Mouse (Mus musculus) MEL (cell line): ENCODE data around the gene Gm28047. TPM values are rescaled to one million over a fixed set of nuclear protein-coding genes. Genes with fewer than 3 reads are reported as not detected.

ENCODE experiments used
- BHLHE40 ChIP-seq: IDR thresholded peaks from 2 replicates; pipeline ENCODE4 v1.6.1; 2012; ENCODE audit warnings: low read depth, mild to moderate bottlenecking, inconsistent platforms, low read length, improper control_type of control experiment, borderline replicate concordance
- CHD2 ChIP-seq: IDR thresholded peaks from 2 replicates; pipeline ENCODE4 v1.6.1; 2011; ENCODE audit warnings: low read length, improper control_type of control experiment
- ETS1 ChIP-seq: IDR thresholded peaks from 2 replicates; pipeline ENCODE4 v1.6.1; 2012; ENCODE audit warnings: low read depth, mild to moderate bottlenecking, inconsistent platforms, low read length, improper control_type of control experiment, moderate library complexity
- GABPA ChIP-seq: IDR thresholded peaks from 2 replicates; pipeline ENCODE4 v1.6.1; 2012; ENCODE audit warnings: low read depth, mild to moderate bottlenecking, inconsistent platforms, low read length, improper control_type of control experiment, moderate library complexity
- GATA1 ChIP-seq: IDR thresholded peaks from 2 replicates; pipeline ENCODE4 v1.6.1; 2011; ENCODE audit warnings: low read depth, low read length, improper control_type of control experiment
- JUND ChIP-seq: IDR thresholded peaks from 2 replicates; pipeline ENCODE4 v1.6.1; 2011; ENCODE audit warnings: low read depth, mild to moderate bottlenecking, improper control_type of control experiment, low read length
- KAT2A ChIP-seq: conservative IDR thresholded peaks from 2 replicates; pipeline ENCODE4 v1.6.1; 2012; ENCODE audit warnings: low read depth, low read length, improper control_type of control experiment, inconsistent platforms
- MAFK ChIP-seq: IDR thresholded peaks from 2 replicates; pipeline ENCODE4 v1.6.1; 2011; ENCODE audit warnings: low read depth, mild to moderate bottlenecking, low read length, improper control_type of control experiment, borderline replicate concordance
- MAX ChIP-seq: IDR thresholded peaks from 2 replicates; pipeline ENCODE4 v1.6.1; 2011; ENCODE audit warnings: low read length, improper control_type of control experiment
- MAZ ChIP-seq: IDR thresholded peaks from 2 replicates; pipeline ENCODE4 v1.6.1; 2012; ENCODE audit warnings: low read depth, mild to moderate bottlenecking, inconsistent platforms, low read length, improper control_type of control experiment
- MEF2A ChIP-seq: IDR thresholded peaks from 2 replicates; pipeline ENCODE4 v1.6.1; 2014; ENCODE audit warnings: low read depth, mild to moderate bottlenecking, inconsistent platforms, low read length, improper control_type of control experiment; ENCODE audit not compliant: poor library complexity, insufficient replicate concordance, severe bottlenecking; ENCODE audit errors: extremely low read depth
- MXI1 ChIP-seq: IDR thresholded peaks from 2 replicates; pipeline ENCODE4 v1.6.1; 2011; ENCODE audit warnings: mild to moderate bottlenecking, low read depth, low read length, improper control_type of control experiment
- MYB ChIP-seq: IDR thresholded peaks from 2 replicates; pipeline ENCODE4 v1.6.1; 2011; ENCODE audit warnings: mild to moderate bottlenecking, low read depth, low read length, improper control_type of control experiment
- MYC ChIP-seq: IDR thresholded peaks from 2 replicates; pipeline ENCODE4 v1.6.1; 2011; ENCODE audit warnings: low read depth, mild to moderate bottlenecking, low read length, improper control_type of control experiment, moderate library complexity
- POLR2AphosphoS2 ChIP-seq: IDR thresholded peaks from 2 replicates; pipeline ENCODE4 v1.6.1; 2011; ENCODE audit warnings: low read length, improper control_type of control experiment
- RCOR1 ChIP-seq: IDR thresholded peaks from 2 replicates; pipeline ENCODE4 v1.6.1; 2012; ENCODE audit warnings: low read depth, mild to moderate bottlenecking, inconsistent platforms, low read length, improper control_type of control experiment
- SMC3 ChIP-seq: IDR thresholded peaks from 2 replicates; pipeline ENCODE4 v1.6.1; 2011; ENCODE audit warnings: low read depth, low read length, improper control_type of control experiment
- TAL1 ChIP-seq: IDR thresholded peaks from 2 replicates; pipeline ENCODE4 v1.6.1; 2012; ENCODE audit warnings: mild to moderate bottlenecking, inconsistent platforms, low read length, moderate library complexity, mixed read lengths
- TBP ChIP-seq: IDR thresholded peaks from 2 replicates; pipeline ENCODE4 v1.8.0; 2011; ENCODE audit warnings: low read depth, low read length, improper control_type of control experiment
- TCF12 ChIP-seq: IDR thresholded peaks from 2 replicates; pipeline ENCODE4 v1.6.1; 2014; ENCODE audit warnings: low read depth, mild to moderate bottlenecking, inconsistent platforms, low read length, improper control_type of control experiment, moderate library complexity
- USF2 ChIP-seq, 2 experiments: IDR thresholded peaks; 2 replicates each; pipeline ENCODE4 v1.6.1; 2011 to 2012; ENCODE audit warnings: improper control_type of control experiment in 2 of 2, low read length in 2 of 2, borderline replicate concordance in 1 of 2, inconsistent platforms in 1 of 2, low read depth in 1 of 2, mild to moderate bottlenecking in 1 of 2; ENCODE audit not compliant: insufficient read depth in 1 of 2
- ZC3H11A ChIP-seq: IDR thresholded peaks from 2 replicates; pipeline ENCODE4 v1.6.1; 2012; ENCODE audit warnings: low read depth, mild to moderate bottlenecking, inconsistent platforms, low read length, improper control_type of control experiment
- ZMIZ1 ChIP-seq: IDR thresholded peaks from 2 replicates; pipeline ENCODE4 v1.6.1; 2012; ENCODE audit warnings: low read depth, mild to moderate bottlenecking, inconsistent platforms, low read length, improper control_type of control experiment, moderate library complexity
- ZNF384 ChIP-seq: IDR thresholded peaks from 2 replicates; pipeline ENCODE4 v1.6.1; 2012; ENCODE audit warnings: low read depth, mild to moderate bottlenecking, inconsistent platforms, low read length, improper control_type of control experiment
- polyA plus RNA-seq, 2 experiments: library from polyadenylated mRNA; stranded (reverse) in 1 of 2; unstranded in 1 of 2; fragments of >175 nt in 1 of 2; fragments of >200 nt in 1 of 2; gene quantifications; 2 replicates each; pipeline versions ENCODE4 v1.2.1 to v1.2.4; 2012; ENCODE audit warnings: low replicate concordance in 2 of 2, low read depth in 1 of 2; ENCODE audit not compliant: insufficient read length in 2 of 2, insufficient read depth in 1 of 2, missing spikeins in 1 of 2
- total RNA-seq: library from RNA; depleted of rRNA; stranded (reverse); fragments of 300-350 nt; gene quantifications from 2 replicates; pipeline ENCODE4 v1.2.3, GENCODE M21; 2012

Gm28047 gene
- total and polyA plus RNA-seq, 3 experiments = 0.52 TPM; not detected in 2

DNA sequence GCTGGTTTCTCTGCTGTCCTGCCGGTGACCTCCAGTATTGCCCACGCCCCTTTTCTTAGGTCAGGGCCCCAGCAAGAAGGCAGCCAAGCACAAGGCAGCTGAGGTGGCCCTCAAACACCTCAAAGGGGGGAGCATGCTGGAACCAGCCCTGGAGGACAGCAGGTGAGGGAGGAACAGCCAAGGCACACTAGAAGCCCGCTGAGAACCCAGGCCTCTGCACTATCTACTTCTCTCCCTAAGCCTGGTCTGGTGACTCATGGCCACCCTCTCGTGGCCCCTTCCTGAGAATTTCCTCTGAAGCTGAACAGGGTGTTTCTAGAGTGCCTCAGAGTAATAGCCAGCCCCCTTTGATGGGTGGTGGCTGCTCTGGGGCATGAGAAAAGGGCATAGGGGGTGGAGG lies 104.5 kb downstream of the Gm28047 start (continued):
- TF ChIP-seq MAFK = no peak
- TF ChIP-seq ZNF384 = no peak
- TF ChIP-seq BHLHE40 = no peak
- TF ChIP-seq MXI1 = no peak
- TF ChIP-seq MAX = no peak
- TF ChIP-seq JUND = no peak
- no peak for TF ChIP-seq USF2 (IDR thresholded peaks at IDR 0.05; ENCODE audit: borderline replicate concordance in 1 of 2, insufficient read depth in 1 of 2, low read depth in 1 of 2, low read length in 2 of 2)
- TF ChIP-seq SMC3 = peak; percentile 45
- peak; percentile 27; the same call in 1 of the 2 replicates for TF ChIP-seq GATA1
- TF ChIP-seq ZMIZ1 = no peak
- no peak for TF ChIP-seq TBP
- peak; percentile 55; the same call in 1 of the 2 replicates for TF ChIP-seq MYC
- no peak; the same call in 1 of the 2 replicates for TF ChIP-seq RCOR1
- TF ChIP-seq ETS1 = no peak
- TF ChIP-seq ZC3H11A = no peak
- no peak for TF ChIP-seq GABPA
- no peak for TF ChIP-seq POLR2AphosphoS2
- TF ChIP-seq CHD2 = no peak
- no peak for TF ChIP-seq KAT2A
- TF ChIP-seq MAZ = 0 out of 2 replicates have a peak, but pooled peaks have one; percentile 48
- TF ChIP-seq TAL1 = no peak
- TF ChIP-seq MEF2A = no peak
- TF ChIP-seq MYB = no peak
- TF ChIP-seq TCF12 = 0 out of 2 replicates have a peak, but pooled peaks have one; percentile 31
